Mouse (Mus musculus) kidney, embryonic 16.5 days (tissue): ENCODE results near the gene Krt7. TPM values are rescaled to one million over a fixed set of nuclear protein-coding genes. Genes with fewer than 3 reads are reported as not detected.
A peak's percentile ranks its signal among the peaks of the same experiment; 100 is the strongest.

Source experiments
- ATAC-seq: fragments of 200-750 bp; cut with Nextera tagmentation; 2 replicates; pipeline ENCODE4 v1.8.0; 2017; ENCODE audit warnings: moderate TSS enrichment; ENCODE audit not compliant: low FRiP score, low TSS enrichment
- H3K27ac ChIP-seq: fragments of 300-500 bp; sonication (generic); 2 replicates; pipeline ENCODE4 v1.5.1; 2014; ENCODE audit warnings: low read length
- H3K27me3 ChIP-seq: fragments of 300-500 bp; sonication (generic); 2 replicates; pipeline ENCODE4 v1.6.1; 2014; ENCODE audit warnings: low read length, control low read depth, mixed read lengths; ENCODE audit not compliant: insufficient read depth
- H3K36me3 ChIP-seq: fragments of 300-500 bp; sonication (generic); 2 replicates; pipeline ENCODE4 v1.6.1; 2014; ENCODE audit warnings: low read length, control low read depth, mixed read lengths; ENCODE audit not compliant: insufficient read depth
- H3K4me1 ChIP-seq: fragments of 300-500 bp; sonication (generic); 2 replicates; pipeline ENCODE4 v1.6.1; 2014; ENCODE audit warnings: low read length, control low read depth, mixed read lengths; ENCODE audit not compliant: insufficient read depth
- H3K4me2 ChIP-seq: fragments of 300-500 bp; sonication (generic); replicated peaks from 2 replicates; pipeline ENCODE4 v1.6.1; 2014; ENCODE audit warnings: low read depth, low read length
- H3K4me3 ChIP-seq: fragments of 300-500 bp; sonication (generic); 2 replicates; pipeline ENCODE4 v1.5.1; 2014; ENCODE audit warnings: mild to moderate bottlenecking, low read length
- H3K9ac ChIP-seq: fragments of 300-500 bp; sonication (generic); replicated peaks from 2 replicates; pipeline ENCODE4 v1.6.1; 2014; ENCODE audit warnings: low read length
- H3K9me3 ChIP-seq: fragments of 300-500 bp; sonication (generic); 2 replicates; pipeline ENCODE4 v1.6.1; 2016; ENCODE audit warnings: low read length, control low read depth
- WGBS: fragments of 180-500 bp; shearing (Covaris S2); extraction: QIAGEN DNeasy Blood & Tissue Kit; methylation state at CpG from one replicate; pipeline ENCODE4 v1.1.7; 2014; 5-methylcytosine and 5-hydroxymethylcytosine counted together
- polyA plus RNA-seq: library from polyadenylated mRNA; unstranded; fragments of >200 nt; fragmentation: Nextera tagmentation; extraction: Ambion mirVana; gene quantifications from 2 replicates; pipeline ENCODE4 v1.2.1, GENCODE M21; 2015

Gene Krt7
- polyA plus RNA-seq, 1 experiment from 2014 or later, result 99.9 TPM

DNA sequence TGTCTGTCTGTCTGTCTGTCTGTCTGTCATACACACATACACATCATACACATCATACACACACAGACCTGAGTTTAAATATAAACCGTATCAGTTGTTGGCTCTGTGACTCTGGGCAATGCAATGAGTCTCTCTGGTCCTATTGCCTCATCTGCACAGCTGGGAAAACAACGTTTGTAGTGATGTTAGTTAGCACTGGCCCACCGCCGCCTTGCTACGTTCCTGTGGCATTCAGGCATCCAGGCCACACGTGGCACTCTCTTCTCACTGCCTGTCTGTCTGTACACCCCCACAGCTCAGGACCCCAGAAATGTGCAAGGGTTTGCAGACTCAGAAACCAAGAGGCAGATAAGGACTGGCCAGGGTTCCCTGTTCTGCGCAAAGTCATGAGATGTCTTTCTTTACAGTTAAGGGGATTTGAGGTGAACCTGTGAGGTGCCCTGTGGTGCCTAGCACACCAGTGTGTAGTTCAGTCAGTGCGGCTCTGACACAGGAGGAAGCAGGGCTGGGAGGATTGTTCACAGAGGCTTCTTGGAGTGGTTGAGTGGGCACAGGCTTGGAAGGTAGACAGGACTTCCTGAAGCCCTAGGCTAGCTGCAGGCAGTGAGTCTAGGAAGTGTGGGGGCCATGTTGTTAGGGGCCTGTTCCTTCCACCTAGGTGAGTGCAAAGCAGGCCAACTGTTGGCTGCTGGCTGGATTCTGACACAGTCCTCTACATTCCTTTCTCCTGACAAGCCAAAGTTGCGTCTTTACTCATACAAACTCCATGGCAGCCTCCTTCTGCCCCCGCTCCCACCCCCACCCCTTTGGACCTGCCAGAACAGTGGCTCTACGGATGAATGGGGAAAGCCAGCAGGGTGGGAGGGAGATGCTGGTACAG is 42.1 kb upstream of the Krt7 start:
- WGBS, result 66% methylated on average over 11 of the region's 11 CpGs
- H3K27me3 ChIP-seq, result no peaks in the 10 kb centered on the region
- ATAC-seq, result no peak
- 0 out of 2 replicates have a peak overlapping the region, but pooled peaks have one; percentile 29 for H3K27ac ChIP-seq
- no peaks in the 10 kb centered on the region for H3K36me3 ChIP-seq
- H3K9me3 ChIP-seq, result no peaks in the 10 kb centered on the region
- no peak overlapping the region for H3K4me3 ChIP-seq
- no peak overlapping the region for H3K9ac ChIP-seq
- H3K4me2 ChIP-seq, result no peak overlapping the region
- H3K4me1 ChIP-seq, result peaks cover 47% of the 10 kb centered on the region

DNA sequence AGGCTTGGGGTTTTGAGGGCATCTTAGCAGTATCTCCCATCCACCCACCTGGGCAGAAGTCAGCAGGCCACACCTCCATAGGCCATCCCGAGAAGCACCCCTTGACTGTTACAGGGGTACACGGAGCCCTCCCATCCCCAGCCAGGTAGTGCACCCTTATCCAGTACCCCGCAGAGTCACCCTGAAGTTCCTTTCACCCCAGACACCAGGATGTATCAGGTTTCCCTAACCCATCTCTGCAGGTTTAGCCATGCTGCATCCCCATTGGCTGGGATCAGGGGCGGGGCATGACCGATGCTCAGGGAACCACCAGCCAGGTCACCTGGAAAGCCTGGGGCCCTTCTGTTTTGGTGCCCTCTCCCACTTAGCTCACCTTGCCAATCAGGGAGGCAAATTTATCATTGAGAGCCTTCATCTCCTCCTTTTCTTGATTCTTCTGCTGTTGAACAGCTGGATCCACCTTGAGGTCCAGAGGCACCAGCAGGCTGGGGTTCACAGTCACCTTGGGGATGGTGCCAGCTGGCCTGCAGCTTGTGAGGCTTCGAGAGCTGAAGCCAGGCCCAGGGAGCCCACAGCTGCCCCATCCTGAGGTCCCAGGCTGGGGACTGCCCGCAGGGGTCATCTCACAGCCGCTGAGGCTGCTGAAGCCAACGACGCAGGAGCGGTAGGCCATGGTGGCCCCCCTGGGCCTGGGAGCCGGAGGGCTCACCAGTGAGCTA is 41.3 kb upstream of the Krt7 start:
- no peak for ATAC-seq
- H3K36me3 ChIP-seq, result no peaks in the 10 kb centered on the region
- H3K27me3 ChIP-seq, result no peaks in the 10 kb centered on the region
- WGBS, result 42% methylated on average over 12 of the region's 12 CpGs
- H3K9ac ChIP-seq, result no peak overlapping the region; the same call in 1 of the 2 replicates
- H3K4me3 ChIP-seq, result no peak overlapping the region
- H3K27ac ChIP-seq, result peak overlapping the region; percentile 83
- H3K4me2 ChIP-seq, result no peak overlapping the region; the same call in 1 of the 2 replicates
- H3K4me1 ChIP-seq, result peaks cover 50% of the 10 kb centered on the region
- H3K9me3 ChIP-seq, result no peaks in the 10 kb centered on the region

DNA sequence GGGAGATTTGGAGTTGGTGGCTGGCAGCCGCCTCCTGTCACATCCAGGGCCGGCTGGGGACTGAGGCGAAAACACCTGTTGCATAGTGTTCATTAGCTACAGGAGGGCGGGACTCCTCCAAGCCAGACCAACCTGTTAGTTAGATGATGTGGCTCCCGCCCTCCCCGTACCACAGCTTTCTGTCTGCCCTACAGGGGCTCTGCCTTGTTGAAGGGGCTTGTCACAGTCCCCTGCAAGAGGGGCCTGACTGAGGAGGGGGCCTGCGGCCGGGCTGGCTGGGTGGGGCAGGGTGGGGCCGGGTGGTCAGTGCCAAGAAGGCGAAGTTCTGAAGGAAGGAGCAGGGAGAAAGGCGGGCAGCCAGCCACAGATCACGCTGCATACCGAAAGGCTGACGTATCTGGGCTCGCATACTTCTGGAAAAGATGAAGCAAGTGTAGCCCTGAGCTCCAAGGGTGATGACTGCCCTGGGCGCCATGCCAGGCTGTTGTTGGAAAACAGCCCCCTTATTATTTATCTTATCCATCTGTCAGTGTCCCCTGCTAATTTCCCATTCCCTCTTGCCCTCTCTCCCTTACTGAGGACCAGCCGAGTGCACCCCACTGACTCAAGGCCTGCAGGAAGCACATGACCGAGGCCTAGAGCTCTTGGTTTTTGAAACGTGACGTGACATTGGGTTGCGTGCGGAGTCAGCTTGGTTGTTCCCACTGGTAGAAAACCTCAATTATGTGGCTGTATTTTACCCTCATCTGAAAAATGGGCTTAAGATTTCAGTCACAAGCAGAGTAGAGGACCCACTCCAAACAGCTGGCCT is 40.5 kb upstream of the Krt7 start, which contains the start of gene Krt80:
Gene Krt80, minus strand, starts transcription at position 62 of the 811 bp plus-strand sequence.
- peak within 1 kb of the TSS; percentile 46 for H3K9ac ChIP-seq
- no peaks in the 10 kb centered on the region for H3K9me3 ChIP-seq
- H3K27me3 ChIP-seq, result no peaks in the 10 kb centered on the region
- peak; percentile 40 for ATAC-seq
- H3K27ac ChIP-seq, result peak within 1 kb of the TSS; percentile 83
- no peak within 1 kb of the TSS for H3K4me3 ChIP-seq
- H3K4me1 ChIP-seq, result peaks cover 56% of the 10 kb centered on the region
- 56% methylated on average over 22 of the region's 22 CpGs for WGBS
- no peak within 1 kb of the TSS; the same call in 1 of the 2 replicates for H3K4me2 ChIP-seq
- H3K36me3 ChIP-seq, result no peaks in the 10 kb centered on the region

DNA sequence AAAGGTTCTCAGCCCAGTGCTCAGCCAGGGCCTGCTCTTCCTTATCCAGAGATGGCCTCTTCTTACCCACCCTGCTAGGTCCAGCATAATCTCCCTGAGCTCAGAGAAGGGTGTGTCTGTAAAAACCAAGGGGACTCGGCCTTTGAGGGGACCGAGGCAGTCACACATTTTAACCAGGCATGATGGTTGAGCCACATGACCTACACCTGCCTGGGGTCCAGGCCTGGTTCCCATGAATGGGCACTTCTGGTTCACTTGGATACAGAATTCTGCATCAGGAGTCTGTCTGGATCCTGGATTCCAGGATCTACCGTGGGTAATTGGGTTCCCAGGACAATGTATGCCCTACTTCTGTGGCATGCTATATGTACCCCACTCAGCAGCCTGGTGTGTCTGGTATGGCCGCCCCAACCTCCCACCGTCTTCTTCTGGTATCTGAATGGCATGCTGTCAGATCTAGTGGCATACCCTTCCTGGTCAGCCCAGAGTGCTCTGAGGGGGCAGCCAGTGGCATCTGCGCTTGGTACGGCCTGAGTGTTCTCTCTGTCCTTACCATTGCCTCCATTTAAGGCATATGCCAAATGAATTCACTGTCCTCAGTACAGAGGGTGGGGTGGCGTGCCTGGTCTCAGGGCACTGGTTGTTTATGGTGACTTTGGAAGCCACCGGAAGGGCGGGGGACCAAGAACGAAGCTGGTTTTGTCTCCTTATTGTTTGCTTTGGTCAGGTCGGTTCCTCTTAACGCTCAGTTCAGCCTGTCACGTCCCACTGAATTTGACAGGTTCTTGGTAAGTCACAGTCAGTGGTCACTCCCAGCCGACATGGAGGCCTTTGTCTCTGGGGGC is 39.5 kb upstream of the Krt7 start:
- no peak for ATAC-seq
- Histone ChIP-seq H3K27ac (0 out of 2 replicates have a peak overlapping the region, but pooled peaks have one; percentile 72), H3K9ac (no peak overlapping the region), H3K9me3 (no peaks in the 10 kb centered on the region), H3K4me2 (no peak overlapping the region), H3K4me1 (peaks cover 59% of the 10 kb centered on the region), H3K27me3 (0 out of 2 replicates have a peak, but pooled peaks cover 2% of the 10 kb centered on the region), H3K4me3 (no peak overlapping the region), H3K36me3 (no peaks in the 10 kb centered on the region)
- 69% methylated on average over 15 of the region's 15 CpGs for WGBS

DNA sequence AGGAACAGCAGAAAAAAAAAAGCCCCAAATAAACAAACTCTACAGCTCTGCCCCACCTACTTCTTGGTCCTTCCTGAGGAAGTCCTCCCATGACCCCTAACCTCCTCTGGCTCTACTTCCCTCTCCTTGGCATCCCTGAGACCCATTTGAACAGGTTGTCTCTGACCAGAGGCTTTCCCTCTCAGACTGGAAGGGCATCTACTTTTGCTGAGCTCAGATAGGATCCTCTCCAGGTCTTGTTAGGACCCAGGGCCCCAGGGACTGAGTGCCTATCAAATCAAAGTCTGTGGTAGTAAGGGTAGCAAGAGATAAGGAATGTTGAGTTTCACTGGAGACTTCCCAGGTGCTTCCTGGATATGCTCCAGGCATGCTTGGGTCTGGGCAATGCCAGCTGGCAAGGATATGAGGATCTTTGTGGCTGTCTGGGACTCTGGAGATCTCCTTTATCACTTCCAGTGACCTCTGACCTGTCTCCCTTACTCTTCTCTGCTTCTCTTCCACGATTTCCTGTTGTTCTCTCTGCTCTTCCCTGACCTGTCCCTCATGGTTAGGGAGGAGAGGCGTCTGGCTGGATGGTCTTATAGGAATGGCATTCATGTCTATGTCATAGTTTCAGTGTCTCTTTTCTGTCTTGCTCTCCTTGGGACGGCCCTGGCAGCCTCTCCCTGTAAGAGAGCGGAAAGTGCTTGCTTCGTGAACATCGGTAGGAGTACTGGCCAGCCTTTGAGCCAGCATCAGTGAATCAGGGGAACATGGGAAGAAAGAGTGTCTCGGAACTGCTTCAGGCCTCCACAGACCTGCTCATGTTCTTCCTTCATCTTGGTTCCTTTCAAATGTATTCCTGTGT is 38.5 kb upstream of the Krt7 start:
- Histone ChIP-seq H3K9ac (no peak overlapping the region), H3K4me1 (peaks cover 65% of the 10 kb centered on the region), H3K4me3 (no peak overlapping the region), H3K27me3 (0 out of 2 replicates have a peak, but pooled peaks cover 2% of the 10 kb centered on the region), H3K27ac (no peak overlapping the region), H3K4me2 (no peak overlapping the region), H3K9me3 (no peaks in the 10 kb centered on the region), H3K36me3 (no peaks in the 10 kb centered on the region)
- 67% methylated on average over 7 of the region's 7 CpGs for WGBS
- ATAC-seq, result no peak

DNA sequence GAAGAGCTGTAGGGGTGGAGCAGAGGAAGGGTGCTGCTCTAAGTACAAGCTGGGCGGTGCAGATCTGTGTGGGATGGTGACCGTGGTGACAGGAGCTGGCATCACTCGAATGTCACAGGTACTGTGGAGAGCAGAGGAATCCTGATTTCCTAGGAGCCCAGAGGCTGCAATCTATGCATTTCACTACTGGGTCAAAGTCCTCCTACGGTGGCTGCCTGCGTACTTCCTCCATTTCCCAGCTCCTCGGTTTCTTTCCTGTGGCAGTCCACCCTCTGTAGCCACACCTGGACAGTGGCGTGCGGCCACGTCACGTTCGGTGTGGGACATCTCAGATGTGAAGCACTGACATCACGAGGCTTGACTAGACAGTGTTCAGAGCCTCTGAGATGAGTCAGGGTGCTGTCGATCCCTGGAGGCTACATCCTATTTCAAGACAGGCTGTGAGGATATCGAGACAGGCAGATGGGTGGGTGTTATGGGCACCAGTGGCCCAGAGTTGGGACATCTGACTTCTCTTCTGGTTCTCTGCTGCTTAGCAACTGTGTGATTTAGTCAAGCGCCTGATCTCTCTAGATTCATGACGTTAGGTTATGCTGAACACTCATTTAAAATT is 37.5 kb upstream of the Krt7 start:
- H3K9me3 ChIP-seq, result no peaks in the 10 kb centered on the region
- no peak overlapping the region for H3K27ac ChIP-seq
- ATAC-seq, result no peak
- H3K9ac ChIP-seq, result no peak overlapping the region; the same call in 1 of the 2 replicates
- H3K27me3 ChIP-seq, result 0 out of 2 replicates have a peak, but pooled peaks cover 2% of the 10 kb centered on the region
- no peak overlapping the region for H3K4me2 ChIP-seq
- H3K36me3 ChIP-seq, result no peaks in the 10 kb centered on the region
- peaks cover 66% of the 10 kb centered on the region for H3K4me1 ChIP-seq
- H3K4me3 ChIP-seq, result no peak overlapping the region
- 86% methylated on average over 16 of the region's 16 CpGs for WGBS

DNA sequence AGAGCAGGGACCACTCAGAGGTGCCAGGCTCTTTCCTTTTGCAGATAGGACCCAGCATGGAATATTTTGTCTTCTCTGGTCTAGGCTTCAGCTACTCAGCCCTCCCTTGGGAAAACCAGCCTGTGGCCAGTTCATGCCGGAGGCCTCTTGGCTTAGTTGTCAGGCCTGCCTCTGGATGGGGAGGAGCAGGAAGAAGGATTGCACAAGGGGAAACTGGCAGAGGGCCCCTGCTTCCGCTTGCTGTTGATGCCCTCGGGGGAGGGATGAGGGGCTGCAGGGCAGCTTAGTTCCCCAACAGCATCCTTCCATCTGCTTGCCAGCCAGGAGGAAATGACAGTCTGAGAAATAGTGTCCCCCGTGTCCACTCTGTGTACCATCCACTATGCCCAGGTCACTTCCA is 36.0 kb upstream of the Krt7 start:
- H3K36me3 ChIP-seq, result no peaks in the 10 kb centered on the region
- peak overlapping the region; percentile 35; the same call in 1 of the 2 replicates for H3K27ac ChIP-seq
- H3K4me2 ChIP-seq, result no peak overlapping the region
- H3K4me3 ChIP-seq, result no peak overlapping the region
- peaks cover 53% of the 10 kb centered on the region for H3K4me1 ChIP-seq
- no peak for ATAC-seq
- H3K9me3 ChIP-seq, result no peaks in the 10 kb centered on the region
- 26% methylated on average over 4 of the region's 4 CpGs for WGBS
- 0 out of 2 replicates have a peak, but pooled peaks cover 2% of the 10 kb centered on the region for H3K27me3 ChIP-seq
- peak overlapping the region; percentile 24; the same call in 1 of the 2 replicates for H3K9ac ChIP-seq
